Mouse (Mus musculus): ENCODE data around the gene Tmx2. TPM values are rescaled to one million over a fixed set of nuclear protein-coding genes. Genes with fewer than 3 reads are reported as not detected.

The Tmx2 gene
- polyA plus RNA-seq, 1 experiment from 2014 or later: 161 TPM

- H3K27me3 ChIP-seq (ENCODE audit: control insufficient read depth, insufficient read depth, low read length): no peaks in the 10 kb centered on the region
- no peak overlapping the region for H3K9ac ChIP-seq (ENCODE audit: low read length)
- H3K4me2 ChIP-seq (ENCODE audit: low read length): 0 out of 2 replicates have a peak overlapping the region, but pooled peaks have one; percentile 9
- peaks cover 46% of the 10 kb centered on the region for H3K36me3 ChIP-seq (ENCODE audit: control insufficient read depth, insufficient read depth, low read length)
- H3K27ac ChIP-seq (replicated peaks in 1 of 2; ENCODE audit: control insufficient read depth in 1 of 2, insufficient read depth in 1 of 2, low read depth in 2 of 2, low read length in 2 of 2): peak overlapping the region in 1 of 2 experiments; percentile 61; a peak in 3 of 4 replicates
- H3K4me3 ChIP-seq (ENCODE audit: control insufficient read depth in 1 of 2, insufficient read depth in 1 of 2, low read depth in 1 of 2, low read length in 2 of 2): no peak overlapping the region
- H3K4me1 ChIP-seq (ENCODE audit: control insufficient read depth in 2 of 2, insufficient read depth in 2 of 2, low read length in 2 of 2): peaks cover 12 to 54% of the 10 kb centered on the region in 2 experiments
- no peak for ATAC-seq (ENCODE audit: insufficient number of reproducible peaks, insufficient read depth, low FRiP score, low read depth)
- no peaks in the 10 kb centered on the region for H3K9me3 ChIP-seq (ENCODE audit: control insufficient read depth, low read length)
- 51% methylated on average over 7 of the region's 7 CpGs for WGBS
Observed at GRCm38 (mm10) chr2:84626366-84626975, 52.5 kb downstream of the Tmx2 start.

DNA sequence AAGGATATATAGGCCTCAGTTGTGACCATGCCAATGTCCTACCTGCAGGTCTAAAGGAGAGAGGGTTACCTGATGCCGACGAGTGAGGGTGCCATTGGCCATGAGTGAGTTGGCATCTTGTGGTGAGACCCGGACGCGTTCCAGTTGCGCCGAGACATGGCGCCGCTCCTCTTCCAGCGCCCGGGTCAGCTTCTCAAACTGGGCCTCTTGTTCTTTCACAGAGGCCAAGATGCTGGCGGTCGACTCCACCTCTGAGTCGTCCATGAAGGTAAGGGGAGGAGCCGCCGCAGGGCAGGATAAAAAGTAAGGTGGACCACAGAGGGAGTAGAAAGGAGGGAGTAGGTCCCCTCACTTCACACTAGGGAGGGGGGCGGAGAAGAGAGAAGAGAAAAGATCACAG, 54.7 kb downstream of the Tmx2 start:
- Histone ChIP-seq H3K4me2 (ENCODE audit: low read length) (no peak overlapping the region), H3K4me1 (ENCODE audit: control insufficient read depth in 2 of 2, insufficient read depth in 2 of 2, low read length in 2 of 2) (peaks cover 12 to 57% of the 10 kb centered on the region in 2 experiments), H3K4me3 (ENCODE audit: control insufficient read depth in 1 of 2, insufficient read depth in 1 of 2, low read depth in 1 of 2, low read length in 2 of 2) (no peak overlapping the region), H3K27ac (replicated peaks in 1 of 2; ENCODE audit: control insufficient read depth in 1 of 2, insufficient read depth in 1 of 2, low read depth in 2 of 2, low read length in 2 of 2) (no peak overlapping the region), H3K36me3 (ENCODE audit: control insufficient read depth, insufficient read depth, low read length) (peaks cover 65% of the 10 kb centered on the region), H3K27me3 (ENCODE audit: control insufficient read depth, insufficient read depth, low read length) (no peaks in the 10 kb centered on the region), H3K9ac (ENCODE audit: low read length) (no peak overlapping the region), H3K9me3 (ENCODE audit: control insufficient read depth, low read length) (no peaks in the 10 kb centered on the region)
- ATAC-seq (ENCODE audit: insufficient number of reproducible peaks, insufficient read depth, low FRiP score, low read depth): no peak
- 90% methylated on average over 17 of the region's 17 CpGs for WGBS

- no peaks in the 10 kb centered on the region for H3K9me3 ChIP-seq (ENCODE audit: control insufficient read depth, low read length)
- ATAC-seq (ENCODE audit: insufficient number of reproducible peaks, insufficient read depth, low FRiP score, low read depth): no peak
- WGBS: 68% methylated on average over 3 of the region's 3 CpGs
- no peak overlapping the region for H3K9ac ChIP-seq (ENCODE audit: low read length)
- H3K4me1 ChIP-seq (ENCODE audit: control insufficient read depth in 2 of 2, insufficient read depth in 2 of 2, low read length in 2 of 2): peaks cover 12 to 58% of the 10 kb centered on the region in 2 experiments
- no peak overlapping the region for H3K4me3 ChIP-seq (ENCODE audit: control insufficient read depth in 1 of 2, insufficient read depth in 1 of 2, low read depth in 1 of 2, low read length in 2 of 2)
- H3K27me3 ChIP-seq (ENCODE audit: control insufficient read depth, insufficient read depth, low read length): no peaks in the 10 kb centered on the region
- H3K36me3 ChIP-seq (ENCODE audit: control insufficient read depth, insufficient read depth, low read length): peaks cover 67% of the 10 kb centered on the region
- no peak overlapping the region for H3K4me2 ChIP-seq (ENCODE audit: low read length)
- H3K27ac ChIP-seq (replicated peaks in 1 of 2; ENCODE audit: control insufficient read depth in 1 of 2, insufficient read depth in 1 of 2, low read depth in 2 of 2, low read length in 2 of 2): no peak overlapping the region; a peak in 1 of 4 replicates
Observed at GRCm38 (mm10) chr2:84623428-84624119, 55.4 kb downstream of the Tmx2 start.

- Histone ChIP-seq H3K9me3 (ENCODE audit: control insufficient read depth, low read length) (no peaks in the 10 kb centered on the region), H3K27me3 (ENCODE audit: control insufficient read depth, insufficient read depth, low read length) (no peaks in the 10 kb centered on the region), H3K27ac (replicated peaks in 1 of 2; ENCODE audit: control insufficient read depth in 1 of 2, insufficient read depth in 1 of 2, low read depth in 2 of 2, low read length in 2 of 2) (0 out of 4 replicates have a peak overlapping the region, but pooled peaks of 1 of the 2 experiments have one; percentile 19), H3K4me3 (ENCODE audit: control insufficient read depth in 1 of 2, insufficient read depth in 1 of 2, low read depth in 1 of 2, low read length in 2 of 2) (no peak overlapping the region), H3K9ac (ENCODE audit: low read length) (no peak overlapping the region; the same call in 1 of the 2 replicates), H3K36me3 (ENCODE audit: control insufficient read depth, insufficient read depth, low read length) (peaks cover 69% of the 10 kb centered on the region), H3K4me2 (ENCODE audit: low read length) (no peak overlapping the region), H3K4me1 (ENCODE audit: control insufficient read depth in 2 of 2, insufficient read depth in 2 of 2, low read length in 2 of 2) (peaks cover 12 to 53% of the 10 kb centered on the region in 2 experiments)
- WGBS: 76% methylated on average over 2 of the region's 2 CpGs
- ATAC-seq (ENCODE audit: insufficient number of reproducible peaks, insufficient read depth, low FRiP score, low read depth): no peak
Observed at GRCm38 (mm10) chr2:84622668-84623067, 56.3 kb downstream of the Tmx2 start.

Other genes starting within 250 kb of the Tmx2 start
- 87.0 and 90.8 TPM in 2 replicates for gene Tfpi, start 202.4 kb downstream of the Tmx2 start, polyA plus RNA-seq (2014; fragmentation: Nextera tagmentation; extraction: Ambion mirVana)
- 65.2 and 68.5 TPM in 2 replicates for gene Ctnnd1, start 28.4 kb downstream of the Tmx2 start, polyA plus RNA-seq (2014; fragmentation: Nextera tagmentation; extraction: Ambion mirVana)
- 0.11 and 0.15 TPM in 2 replicates for gene Btbd18, start 20.1 kb downstream of the Tmx2 start, polyA plus RNA-seq (2014; fragmentation: Nextera tagmentation; extraction: Ambion mirVana)
- gene Selenoh, start 8.4 kb downstream of the Tmx2 start, polyA plus RNA-seq (2014; fragmentation: Nextera tagmentation; extraction: Ambion mirVana): 248 and 271 TPM in 2 replicates
- gene Gm28635, start 1.1 kb downstream of the Tmx2 start, polyA plus RNA-seq (2014; fragmentation: Nextera tagmentation; extraction: Ambion mirVana): not detected in 2 replicates
- gene Med19, start 738 bp downstream of the Tmx2 start, polyA plus RNA-seq (2014; fragmentation: Nextera tagmentation; extraction: Ambion mirVana): 26.6 and 28.2 TPM in 2 replicates
- 26.4 and 27.1 TPM in 2 replicates for gene Zdhhc5, start 36.0 kb upstream of the Tmx2 start, polyA plus RNA-seq (2014; fragmentation: Nextera tagmentation; extraction: Ambion mirVana)
- 14.3 and 16.9 TPM in 2 replicates for gene Clp1, start 48.2 kb upstream of the Tmx2 start, polyA plus RNA-seq (2014; fragmentation: Nextera tagmentation; extraction: Ambion mirVana)
- gene Ypel4, start 54.9 kb upstream of the Tmx2 start, polyA plus RNA-seq (2014; fragmentation: Nextera tagmentation; extraction: Ambion mirVana): 3.5 and 4.5 TPM in 2 replicates
- gene Gm19426, start 64.5 kb upstream of the Tmx2 start, polyA plus RNA-seq (2014; fragmentation: Nextera tagmentation; extraction: Ambion mirVana): 4.4 and 4.5 TPM in 2 replicates
- gene Serping1, start 96.3 kb upstream of the Tmx2 start, polyA plus RNA-seq (2014; fragmentation: Nextera tagmentation; extraction: Ambion mirVana): 37.9 and 46.6 TPM in 2 replicates
- gene Ube2l6, start 119.7 kb upstream of the Tmx2 start, polyA plus RNA-seq (2014; fragmentation: Nextera tagmentation; extraction: Ambion mirVana): 59.4 and 82.6 TPM in 2 replicates
- gene Smtnl1, start 143.5 kb upstream of the Tmx2 start, polyA plus RNA-seq (2014; fragmentation: Nextera tagmentation; extraction: Ambion mirVana): 0.11 and 0.19 TPM in 2 replicates
- gene Timm10, start 147.9 kb upstream of the Tmx2 start, polyA plus RNA-seq (2014; fragmentation: Nextera tagmentation; extraction: Ambion mirVana): 90.3 and 94.1 TPM in 2 replicates
- gene Slc43a1, start 159.7 kb upstream of the Tmx2 start, polyA plus RNA-seq (2014; fragmentation: Nextera tagmentation; extraction: Ambion mirVana): 9.2 and 10.5 TPM in 2 replicates
- gene Rtn4rl2, start 207.6 kb upstream of the Tmx2 start, polyA plus RNA-seq (2014; fragmentation: Nextera tagmentation; extraction: Ambion mirVana): 2.2 TPM in 2 replicates

Data from heart, embryonic 14.5 days (tissue).